Mouse (Mus musculus) hindbrain, postnatal 0 days (tissue): ENCODE results near the gene Dapp1. TPM values are rescaled to one million over a fixed set of nuclear protein-coding genes. Genes with fewer than 3 reads are reported as not detected.

Source experiments
- ATAC-seq: fragments of 200-750 bp; cut with Nextera tagmentation; 2 replicates; pipeline ENCODE4 v1.8.0; 2017; ENCODE audit warnings: mild to moderate bottlenecking, moderate TSS enrichment, moderate library complexity
- DNase-seq: peaks from one replicate; pipeline ENCODE4 v3.0.0-alpha.2; 2015; ENCODE audit warnings: low spot score
- H3K27ac ChIP-seq: fragments of 300-500 bp; sonication (generic); 2 replicates; pipeline ENCODE4 v1.5.1; 2014; ENCODE audit warnings: mild to moderate bottlenecking
- H3K27me3 ChIP-seq: fragments of 300-500 bp; sonication (generic); 2 replicates; pipeline ENCODE4 v1.6.1; 2014; ENCODE audit warnings: low read length, mixed read lengths; ENCODE audit not compliant: insufficient read depth
- H3K36me3 ChIP-seq: fragments of 300-500 bp; sonication (generic); 2 replicates; pipeline ENCODE4 v1.6.1; 2014; ENCODE audit warnings: low read length, mixed read lengths; ENCODE audit not compliant: insufficient read depth
- H3K4me1 ChIP-seq: fragments of 300-500 bp; sonication (generic); 2 replicates; pipeline ENCODE4 v1.6.1; 2014; ENCODE audit warnings: antibody characterized with exemption, low read length, mixed read lengths; ENCODE audit not compliant: insufficient read depth
- H3K4me2 ChIP-seq: fragments of 300-500 bp; sonication (generic); 2 replicates; pipeline ENCODE4 v1.6.1; 2014; ENCODE audit warnings: low read depth, mild to moderate bottlenecking, low read length, moderate library complexity, mixed read lengths
- H3K4me3 ChIP-seq: fragments of 300-500 bp; sonication (generic); 2 replicates; pipeline ENCODE4 v1.5.1; 2014; ENCODE audit warnings: low read length
- H3K9ac ChIP-seq: fragments of 300-500 bp; sonication (generic); replicated peaks from 2 replicates; pipeline ENCODE4 v1.6.1; 2014; ENCODE audit warnings: mild to moderate bottlenecking, low read length, moderate library complexity, mixed read lengths
- H3K9me3 ChIP-seq: fragments of 300-500 bp; sonication (generic); 2 replicates; pipeline ENCODE4 v1.6.1; 2016; ENCODE audit warnings: low read length, mixed read lengths
- CTCF ChIP-seq: IDR thresholded peaks from 2 replicates; pipeline ENCODE4 v1.5.1; 2016; ENCODE audit warnings: antibody characterized with exemption, control low read depth, low read depth
- WGBS: fragments of 180-500 bp; shearing (Covaris S2); extraction: QIAGEN DNeasy Blood & Tissue Kit; methylation state at CpG from one replicate; pipeline ENCODE4 v1.1.7; 2014; 5-methylcytosine and 5-hydroxymethylcytosine counted together
- polyA plus RNA-seq: library from polyadenylated mRNA; unstranded; fragments of >200 nt; fragmentation: Nextera tagmentation; extraction: Ambion mirVana; gene quantifications from 2 replicates; pipeline ENCODE4 v1.2.1, GENCODE M21; 2015
- total RNA-seq: library from RNA; depleted of rRNA; stranded (reverse); fragments of >200 nt; gene quantifications from 2 replicates; pipeline ENCODE4 v1.2.3, GENCODE M21; 2014; rRNA removed

Gene Dapp1
- total RNA-seq (1.3 and 2.6 TPM in 2 replicates), polyA plus RNA-seq (1.9 and 2.3 TPM in 2 replicates)

DNA sequence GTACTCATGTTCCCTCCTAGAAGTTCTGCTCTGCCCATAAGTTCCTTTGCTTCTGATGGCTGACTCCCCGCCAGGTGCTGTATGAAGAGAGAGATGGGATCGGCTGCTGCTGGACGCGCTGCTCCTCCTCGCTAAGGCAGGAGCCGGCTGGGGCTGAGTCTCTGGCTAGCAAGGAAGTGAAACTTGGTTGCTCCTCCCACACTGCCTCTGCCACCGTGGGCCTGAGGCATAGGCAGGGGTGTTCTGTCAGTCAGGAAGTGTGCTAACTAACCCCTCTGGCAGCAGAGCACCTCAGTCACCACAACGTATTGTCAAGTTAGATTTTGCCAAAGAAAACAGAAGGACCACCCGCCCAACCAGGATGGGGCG, at the start of gene Dapp1:
TSS of gene Dapp1 (minus strand) at position 164 of the 369 bp plus-strand sequence.
- Histone ChIP-seq H3K9ac (peak within 1 kb of the TSS; percentile 41), H3K36me3 (no peaks in the 10 kb centered on the region), H3K4me1 (0 out of 2 replicates have a peak, but pooled peaks cover 9% of the 10 kb centered on the region), H3K4me2 (peak within 1 kb of the TSS; percentile 56), H3K27me3 (no peaks in the 10 kb centered on the region), H3K27ac (no peak within 1 kb of the TSS), H3K4me3 (peak within 1 kb of the TSS; percentile 31), H3K9me3 (no peaks in the 10 kb centered on the region)
- peak; percentile 27 for DNase-seq
- 0 out of 2 replicates have a peak, but pooled peaks have one; percentile 30 for ATAC-seq
- 22% methylated on average over 10 of the region's 10 CpGs for WGBS
- TF ChIP-seq CTCF, result no peak

DNA sequence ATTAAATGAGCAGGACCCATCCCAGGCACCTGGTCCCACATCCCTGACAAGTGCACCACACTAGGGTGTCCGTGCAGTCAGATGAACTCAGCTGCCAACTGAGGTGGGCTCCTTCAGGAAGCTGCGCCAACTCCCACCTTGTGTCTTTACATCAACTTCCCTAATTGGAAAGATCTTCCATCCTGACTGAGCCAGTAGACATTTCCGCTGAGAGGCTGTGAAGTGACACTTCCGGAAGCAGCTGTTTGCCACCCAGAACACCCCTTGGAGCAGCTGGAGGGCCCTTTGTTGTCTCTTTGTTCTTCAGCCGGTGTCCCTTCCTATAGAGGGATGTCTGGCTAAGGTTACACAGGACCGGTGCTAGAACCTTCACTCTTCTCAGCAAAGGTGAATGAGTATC, 49.2 kb upstream of the Dapp1 start:
- no peaks in the 10 kb centered on the region for H3K36me3 ChIP-seq
- H3K27me3 ChIP-seq, result no peaks in the 10 kb centered on the region
- H3K9ac ChIP-seq, result no peak overlapping the region
- no peak overlapping the region for H3K4me3 ChIP-seq
- no peak for DNase-seq
- H3K4me2 ChIP-seq, result no peak overlapping the region
- no peaks in the 10 kb centered on the region for H3K4me1 ChIP-seq
- no peaks in the 10 kb centered on the region for H3K9me3 ChIP-seq
- TF ChIP-seq CTCF, result no peak
- 83% methylated on average over 6 of the region's 6 CpGs for WGBS
- no peak for ATAC-seq
- no peak overlapping the region for H3K27ac ChIP-seq

DNA sequence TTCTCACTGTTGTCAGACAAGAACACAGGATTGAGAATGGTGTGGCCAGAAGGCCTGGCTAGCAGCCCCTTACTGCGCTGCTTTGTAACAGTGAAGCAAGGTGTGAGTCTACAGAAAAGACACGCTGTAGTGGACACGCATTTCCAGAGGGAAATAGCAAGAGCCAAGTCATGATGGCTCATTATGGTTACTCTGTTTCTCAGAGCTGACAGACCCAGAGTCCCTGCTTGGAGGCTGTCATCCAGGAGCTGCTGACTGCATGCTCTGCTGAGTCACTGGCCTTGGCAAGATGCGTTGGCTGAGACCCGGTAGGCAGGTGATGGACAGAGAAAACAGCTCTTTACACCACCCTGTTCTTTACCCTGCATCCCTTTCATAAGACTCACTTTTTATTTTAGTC, 48.0 kb upstream of the Dapp1 start:
- 72% methylated on average over 5 of the region's 5 CpGs for WGBS
- no peaks in the 10 kb centered on the region for H3K9me3 ChIP-seq
- no peak for TF ChIP-seq CTCF
- H3K4me2 ChIP-seq, result no peak overlapping the region
- no peaks in the 10 kb centered on the region for H3K27me3 ChIP-seq
- H3K36me3 ChIP-seq, result no peaks in the 10 kb centered on the region
- no peak overlapping the region for H3K9ac ChIP-seq
- peak; percentile 56 for ATAC-seq
- no peak overlapping the region for H3K4me3 ChIP-seq
- H3K4me1 ChIP-seq, result no peaks in the 10 kb centered on the region
- peak; percentile 28 for DNase-seq
- no peak overlapping the region for H3K27ac ChIP-seq

DNA sequence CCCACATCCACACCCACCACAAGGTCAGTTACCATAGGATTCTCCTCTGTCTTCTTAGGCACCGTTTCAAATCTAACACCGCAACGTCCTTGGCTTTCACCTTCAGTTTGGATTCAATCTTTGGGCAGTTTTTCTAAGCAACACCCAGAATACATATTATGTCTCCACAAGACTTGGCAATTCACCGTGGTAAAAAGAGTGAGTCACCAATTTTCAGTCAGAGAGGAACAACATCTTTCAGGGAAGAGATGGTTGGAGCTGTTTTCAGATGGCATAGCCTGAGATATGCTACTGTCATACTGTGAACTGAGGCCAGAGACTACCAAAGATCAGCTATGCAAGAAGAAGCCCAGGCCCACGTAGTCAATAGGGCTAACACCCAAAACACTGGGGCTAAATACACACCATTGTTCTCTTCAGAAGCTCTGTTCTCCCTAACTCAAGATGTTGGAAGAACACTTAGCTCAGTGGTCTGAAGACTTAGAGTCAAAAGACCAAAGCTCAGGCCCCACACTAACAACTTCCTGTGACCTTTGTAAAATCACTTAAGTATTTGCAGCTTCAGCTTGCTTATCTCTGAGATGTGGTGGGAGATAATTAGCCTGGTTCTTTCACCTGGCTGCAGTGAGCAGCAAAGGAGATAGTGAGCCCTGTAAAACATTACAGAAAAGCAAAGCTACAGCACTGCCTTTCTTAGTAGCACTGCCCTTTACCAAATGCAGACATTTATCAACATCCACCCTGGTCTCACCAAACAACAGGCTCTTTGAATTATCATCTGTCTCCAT, 46.4 kb upstream of the Dapp1 start:
- ATAC-seq, result no peak
- Histone ChIP-seq H3K9ac (no peak overlapping the region), H3K36me3 (no peaks in the 10 kb centered on the region), H3K9me3 (no peaks in the 10 kb centered on the region), H3K27ac (no peak overlapping the region), H3K4me1 (no peaks in the 10 kb centered on the region), H3K27me3 (no peaks in the 10 kb centered on the region), H3K4me2 (no peak overlapping the region), H3K4me3 (no peak overlapping the region)
- no peak for DNase-seq
- 81% methylated on average over 5 of the region's 5 CpGs for WGBS
- no peak for TF ChIP-seq CTCF

DNA sequence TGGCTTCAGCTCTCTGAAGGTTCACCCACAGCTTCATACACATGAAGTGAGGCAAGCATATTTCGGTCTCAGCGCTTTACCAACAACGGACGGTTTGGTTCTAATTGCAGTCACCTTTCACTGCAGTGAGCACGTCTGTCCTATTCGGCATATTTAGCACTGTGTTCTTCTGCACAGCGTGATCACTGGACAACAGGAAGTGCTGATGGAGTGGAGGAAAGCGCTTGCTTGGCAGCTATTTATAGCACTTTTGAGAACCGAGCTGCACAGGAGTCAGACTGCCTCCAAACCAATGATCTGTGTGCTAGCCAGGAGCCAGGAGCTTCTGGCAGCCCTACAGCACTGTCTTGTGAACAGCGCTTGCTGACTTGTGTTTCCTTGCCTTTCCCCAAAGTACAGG, 44.9 kb upstream of the Dapp1 start:
- ATAC-seq (peak; percentile 43; the same call in 1 of the 2 replicates), DNase-seq (peak; percentile 47)
- TF ChIP-seq CTCF, result no peak
- H3K27ac ChIP-seq, result no peak overlapping the region
- H3K36me3 ChIP-seq, result no peaks in the 10 kb centered on the region
- no peak overlapping the region for H3K4me3 ChIP-seq
- no peak overlapping the region for H3K9ac ChIP-seq
- H3K9me3 ChIP-seq, result no peaks in the 10 kb centered on the region
- WGBS, result 69% methylated on average over 10 of the region's 10 CpGs
- no peak overlapping the region for H3K4me2 ChIP-seq
- H3K4me1 ChIP-seq, result no peaks in the 10 kb centered on the region
- H3K27me3 ChIP-seq, result no peaks in the 10 kb centered on the region

DNA sequence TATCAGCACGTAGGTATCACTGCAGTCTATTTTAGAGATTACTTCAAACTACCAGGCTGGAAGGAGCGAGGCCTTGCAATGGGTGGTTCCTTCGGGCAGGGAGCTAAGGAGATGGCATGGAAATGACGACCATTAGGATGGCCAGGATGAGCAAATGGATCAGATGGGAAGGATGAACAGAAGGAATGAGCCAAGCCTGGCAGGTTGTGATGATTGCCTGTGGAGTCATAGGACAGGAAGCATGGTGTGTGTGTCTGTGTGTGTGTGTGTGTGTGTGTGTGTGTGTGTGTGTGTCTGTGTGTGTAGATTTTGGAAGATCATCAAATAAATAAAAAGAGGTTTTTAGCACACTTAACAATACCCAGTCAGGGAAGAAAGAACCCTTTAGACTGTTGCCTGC, 41.3 kb upstream of the Dapp1 start:
- no peak overlapping the region for H3K9ac ChIP-seq
- no peaks in the 10 kb centered on the region for H3K27me3 ChIP-seq
- no peak overlapping the region for H3K27ac ChIP-seq
- H3K4me1 ChIP-seq, result no peaks in the 10 kb centered on the region
- H3K9me3 ChIP-seq, result no peaks in the 10 kb centered on the region
- DNase-seq, result no peak
- TF ChIP-seq CTCF, result no peak
- ATAC-seq, result no peak
- WGBS, result 82% methylated on average over 4 of the region's 4 CpGs
- no peaks in the 10 kb centered on the region for H3K36me3 ChIP-seq
- H3K4me2 ChIP-seq, result no peak overlapping the region
- no peak overlapping the region for H3K4me3 ChIP-seq

DNA sequence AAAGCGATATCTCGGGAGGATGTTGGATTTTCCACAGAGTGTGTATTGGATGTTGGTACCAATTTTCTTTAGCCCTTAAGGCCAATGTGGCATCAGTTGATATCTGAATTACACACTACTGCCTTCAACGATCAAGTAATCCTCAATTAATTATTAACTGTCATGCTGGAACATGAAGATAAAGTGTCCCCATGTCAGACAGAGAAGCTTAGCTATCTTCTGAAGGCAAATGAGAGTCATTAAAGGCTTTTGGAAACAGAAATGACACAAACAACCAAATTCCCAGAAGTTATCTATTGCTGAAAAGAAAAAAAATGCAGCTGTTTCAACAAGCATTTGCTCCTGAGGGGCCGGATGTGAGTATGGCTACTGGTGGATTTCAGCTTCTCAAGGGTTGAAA, 40.7 kb upstream of the Dapp1 start:
- no peak for TF ChIP-seq CTCF
- H3K4me3 ChIP-seq, result no peak overlapping the region
- no peak overlapping the region for H3K27ac ChIP-seq
- H3K36me3 ChIP-seq, result no peaks in the 10 kb centered on the region
- H3K4me2 ChIP-seq, result no peak overlapping the region
- H3K4me1 ChIP-seq, result no peaks in the 10 kb centered on the region
- ATAC-seq, result no peak
- no peaks in the 10 kb centered on the region for H3K27me3 ChIP-seq
- WGBS, result 80% methylated on average over 4 of the region's 4 CpGs
- no peak for DNase-seq
- H3K9ac ChIP-seq, result no peak overlapping the region
- H3K9me3 ChIP-seq, result no peaks in the 10 kb centered on the region
